Mouse (Mus musculus) G1E (cell line): Measurements from ENCODE around the gene Itpr3. TPM values are rescaled to one million over a fixed set of nuclear protein-coding genes. Genes with fewer than 3 reads are reported as not detected.

Experiments used
- ATAC-seq: 2 replicates; pipeline ENCODE4 v1.8.0; 2016; ENCODE audit warnings: mild to moderate bottlenecking; ENCODE audit not compliant: insufficient number of reproducible peaks, poor library complexity, low FRiP score, severe bottlenecking; ENCODE audit errors: extremely low read depth
- DNase-seq: peaks from one replicate; pipeline ENCODE4 v3.0.0; 2012; ENCODE audit warnings: low spot score
- H3K27me3 ChIP-seq: 2 replicates; pipeline ENCODE4 v1.6.1; 2012; ENCODE audit warnings: mild to moderate bottlenecking, low read length, inconsistent platforms; ENCODE audit not compliant: insufficient read depth
- H3K36me3 ChIP-seq: replicated peaks from 2 replicates; pipeline ENCODE3; 2012; ENCODE audit warnings: mild to moderate bottlenecking, inconsistent platforms
- H3K4me1 ChIP-seq: 2 replicates; pipeline ENCODE4 v1.6.1; 2012; ENCODE audit warnings: low read depth, low read length, inconsistent platforms, mixed read lengths; ENCODE audit not compliant: insufficient read depth
- H3K4me3 ChIP-seq: 2 replicates; pipeline ENCODE4 v1.5.1; 2012; ENCODE audit warnings: low read depth, mild to moderate bottlenecking, inconsistent platforms, low read length, moderate library complexity, mixed read lengths
- H3K9me3 ChIP-seq: replicated peaks from 2 replicates; pipeline ENCODE4 v1.6.1; 2012; ENCODE audit warnings: inconsistent platforms
- CTCF ChIP-seq: IDR thresholded peaks from 2 replicates; pipeline ENCODE4 v1.5.1; 2012; ENCODE audit warnings: low read depth, low read length, inconsistent platforms, mixed read lengths
- GATA1 ChIP-seq: IDR thresholded peaks from 2 replicates; pipeline ENCODE4 v1.6.1; 2012; ENCODE audit warnings: borderline replicate concordance, low read length, inconsistent platforms, mixed read lengths
- GATA2 ChIP-seq: IDR thresholded peaks from 2 replicates; pipeline ENCODE4 v1.6.1; 2012; ENCODE audit warnings: low read depth, low read length, inconsistent platforms, borderline replicate concordance
- POLR2AphosphoS5 ChIP-seq: IDR thresholded peaks from 2 replicates; pipeline ENCODE4 v1.6.1; 2012; ENCODE audit warnings: low read depth, low read length, inconsistent platforms; ENCODE audit not compliant: insufficient replicate concordance
- TAL1 ChIP-seq: conservative IDR thresholded peaks from 2 replicates; pipeline ENCODE4 v1.6.1; 2012; ENCODE audit warnings: low read depth, low read length, inconsistent platforms, mixed read lengths
- polyA plus RNA-seq: library from polyadenylated mRNA; stranded (reverse); fragments of >175 nt; gene quantifications from 2 replicates; pipeline ENCODE4 v1.2.3, GENCODE M21; 2012
- total RNA-seq, 2 experiments: library from RNA; stranded (forward) in 1 of 2; stranded (reverse) in 1 of 2; fragments of 200-1000 nt in 1 of 2; fragments of >200 nt in 1 of 2; fragmentation: Nextera tagmentation in 1 of 2; gene quantifications; 2 replicates each; pipeline ENCODE4 v1.2.3; 2014 to 2017

Gene Itpr3
- total and polyA plus RNA-seq, 3 experiments: 3.2 to 6.9 (median 4.9) TPM

DNA sequence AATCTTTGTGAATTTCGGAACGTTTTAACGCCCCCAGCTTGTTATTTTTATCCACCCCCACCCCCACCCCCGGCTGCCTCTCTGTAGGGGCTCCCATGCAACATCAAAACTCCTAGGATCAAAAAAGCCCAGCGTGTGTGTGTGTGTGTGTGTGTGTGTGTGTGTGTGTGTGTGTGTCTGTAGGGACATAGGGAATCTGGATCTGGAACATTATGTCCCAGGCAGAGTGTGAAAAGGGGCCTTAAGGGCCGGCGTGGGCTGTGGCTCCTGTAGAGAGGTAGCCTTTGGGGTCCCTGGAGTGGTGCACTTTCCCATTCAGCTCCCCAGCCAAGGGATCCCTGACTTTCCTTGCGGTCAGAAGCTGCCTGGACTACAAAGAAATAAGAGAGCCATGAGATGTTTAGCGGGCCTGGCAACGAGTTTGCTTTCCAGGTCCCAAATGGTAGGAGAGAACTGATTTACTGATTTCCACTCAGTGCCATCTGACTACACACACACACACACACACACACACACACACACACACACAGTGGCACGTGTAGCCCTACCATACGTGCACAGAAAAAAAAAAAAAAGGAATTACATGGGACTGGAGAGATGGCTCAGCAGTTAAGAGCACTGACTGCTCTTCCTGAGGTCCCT is 38.4 kb upstream of the Itpr3 start:
- no peaks in the 10 kb centered on the region; the same call in 1 of the 2 replicates for H3K27me3 ChIP-seq

DNA sequence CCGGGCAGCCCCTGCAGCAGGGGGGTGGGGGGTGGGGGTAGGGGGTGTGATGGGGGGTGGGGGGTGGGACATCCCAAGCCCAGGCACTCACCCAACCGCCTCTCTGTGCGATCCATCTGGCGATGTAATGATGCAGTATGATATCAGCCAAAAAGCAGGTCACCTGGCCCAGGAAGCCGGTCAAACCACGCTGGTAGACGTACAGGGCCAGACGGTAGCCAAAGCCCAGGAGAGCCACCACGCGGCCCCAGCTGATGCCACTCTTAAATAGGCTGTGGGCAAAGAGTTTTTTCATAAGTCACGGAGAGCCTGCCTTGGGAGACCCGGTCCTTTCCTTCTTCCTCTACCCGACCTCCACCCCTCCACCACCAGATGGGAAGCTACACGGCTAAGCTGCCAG is 36.0 kb upstream of the Itpr3 start:
- H3K4me3 ChIP-seq: no peak overlapping the region
- no peaks in the 10 kb centered on the region for H3K9me3 ChIP-seq
- ATAC-seq: no peak
- no peak for TF ChIP-seq TAL1
- TF ChIP-seq GATA1: no peak
- no peak for TF ChIP-seq POLR2AphosphoS5
- TF ChIP-seq GATA2: no peak
- TF ChIP-seq CTCF: no peak
- peaks cover 72% of the 10 kb centered on the region for H3K36me3 ChIP-seq
- DNase-seq: no peak
- peaks cover 53% of the 10 kb centered on the region for H3K4me1 ChIP-seq
- H3K27me3 ChIP-seq: no peaks in the 10 kb centered on the region

More for the DNA sequence above, 38.4 kb upstream of the Itpr3 start:
- peaks cover 48% of the 10 kb centered on the region for H3K36me3 ChIP-seq
- ATAC-seq: no peak
- peaks cover 35% of the 10 kb centered on the region for H3K4me1 ChIP-seq
- no peaks in the 10 kb centered on the region for H3K9me3 ChIP-seq
- DNase-seq: no peak
- TF ChIP-seq GATA1 (no peak), POLR2AphosphoS5 (no peak), GATA2 (no peak), TAL1 (no peak), CTCF (no peak)
- H3K4me3 ChIP-seq: peak overlapping the region; percentile 73; the same call in 1 of the 2 replicates

DNA sequence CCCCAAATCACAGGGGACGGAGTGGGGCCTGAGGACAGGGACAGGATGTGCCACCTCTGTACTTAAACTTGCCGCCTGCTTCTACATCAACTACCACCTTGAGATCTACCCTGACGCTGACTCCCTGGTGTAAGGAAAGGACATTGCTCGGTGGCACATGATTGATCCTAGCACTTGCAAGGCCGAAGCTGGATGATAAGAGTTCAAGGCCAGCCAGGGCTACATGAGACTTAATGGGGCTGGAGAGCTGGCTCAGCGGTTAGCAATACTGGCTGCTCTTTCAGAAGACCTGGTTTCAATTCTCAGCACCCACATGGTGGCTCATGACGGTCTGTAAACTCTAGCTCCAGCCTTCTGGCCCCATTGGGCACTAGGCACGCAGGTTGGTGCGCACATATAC is 35.4 kb upstream of the Itpr3 start:
- Histone ChIP-seq H3K36me3 (peaks cover 77% of the 10 kb centered on the region), H3K9me3 (no peaks in the 10 kb centered on the region), H3K4me3 (no peak overlapping the region), H3K27me3 (no peaks in the 10 kb centered on the region), H3K4me1 (peaks cover 60% of the 10 kb centered on the region)
- TF ChIP-seq POLR2AphosphoS5 (no peak), CTCF (no peak), TAL1 (no peak), GATA2 (no peak), GATA1 (no peak)
- DNase-seq (no peak), ATAC-seq (no peak)

DNA sequence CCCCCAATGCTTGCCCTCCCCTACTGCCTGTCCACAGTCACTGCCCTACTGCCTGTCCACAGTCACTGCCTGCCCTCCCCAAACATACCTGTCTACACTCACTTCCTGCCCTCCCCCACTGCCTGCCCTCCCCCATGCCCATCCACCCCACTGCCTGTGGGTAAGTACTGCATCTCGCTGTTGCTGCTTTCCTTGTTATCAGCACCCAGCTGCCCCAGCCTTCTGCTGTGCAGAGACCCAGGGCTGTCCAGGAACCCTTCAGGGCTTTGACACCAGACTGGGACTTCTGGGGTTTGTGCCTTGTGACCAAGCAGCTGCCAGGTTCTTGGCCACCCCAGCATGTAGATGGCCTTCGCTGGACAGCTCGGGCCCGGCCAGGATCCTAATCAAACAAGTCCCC is 33.8 kb upstream of the Itpr3 start:
- Histone ChIP-seq H3K9me3 (no peaks in the 10 kb centered on the region), H3K27me3 (no peaks in the 10 kb centered on the region), H3K4me1 (peaks cover 55% of the 10 kb centered on the region), H3K36me3 (peaks cover 80% of the 10 kb centered on the region), H3K4me3 (peak overlapping the region; percentile 23; the same call in 1 of the 2 replicates)
- TF ChIP-seq GATA2: no peak
- no peak for TF ChIP-seq CTCF
- no peak for TF ChIP-seq POLR2AphosphoS5
- no peak for TF ChIP-seq TAL1
- TF ChIP-seq GATA1: no peak
- DNase-seq (no peak), ATAC-seq (peak; percentile 10; the same call in 1 of the 2 replicates)

DNA sequence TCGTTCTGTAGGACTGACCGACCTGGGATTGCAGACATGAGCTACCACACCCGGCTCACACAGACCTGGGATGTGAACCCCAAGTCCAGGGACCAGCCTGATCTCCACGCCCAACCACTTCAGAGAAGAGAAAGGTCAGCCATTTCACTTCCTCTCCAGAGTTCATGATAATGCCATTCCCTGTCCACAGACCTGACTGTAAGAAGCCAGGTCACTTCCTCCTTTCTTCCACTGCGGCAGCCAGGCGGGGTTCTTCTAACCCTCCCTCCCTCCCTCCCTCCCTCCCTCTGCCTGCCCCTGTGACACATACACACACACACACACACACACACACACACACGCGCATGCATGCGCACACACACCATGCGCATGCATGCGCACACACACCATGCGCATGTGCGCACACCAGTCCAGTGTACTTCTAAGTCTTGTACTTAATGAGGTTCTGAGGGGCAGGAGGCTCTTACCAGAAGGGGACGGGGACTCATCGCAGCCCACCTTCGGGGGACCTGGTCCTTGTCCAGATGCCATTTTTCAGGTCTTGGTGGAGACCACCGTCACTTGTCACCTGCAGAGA is 31.7 kb upstream of the Itpr3 start:
- Histone ChIP-seq H3K4me3 (peak overlapping the region; percentile 39; the same call in 1 of the 2 replicates), H3K4me1 (peaks cover 66% of the 10 kb centered on the region), H3K36me3 (peaks cover 64% of the 10 kb centered on the region), H3K9me3 (no peaks in the 10 kb centered on the region), H3K27me3 (no peaks in the 10 kb centered on the region)
- DNase-seq (peak; percentile 75), ATAC-seq (peak; percentile 22; the same call in 1 of the 2 replicates)
- no peak for TF ChIP-seq POLR2AphosphoS5

DNA sequence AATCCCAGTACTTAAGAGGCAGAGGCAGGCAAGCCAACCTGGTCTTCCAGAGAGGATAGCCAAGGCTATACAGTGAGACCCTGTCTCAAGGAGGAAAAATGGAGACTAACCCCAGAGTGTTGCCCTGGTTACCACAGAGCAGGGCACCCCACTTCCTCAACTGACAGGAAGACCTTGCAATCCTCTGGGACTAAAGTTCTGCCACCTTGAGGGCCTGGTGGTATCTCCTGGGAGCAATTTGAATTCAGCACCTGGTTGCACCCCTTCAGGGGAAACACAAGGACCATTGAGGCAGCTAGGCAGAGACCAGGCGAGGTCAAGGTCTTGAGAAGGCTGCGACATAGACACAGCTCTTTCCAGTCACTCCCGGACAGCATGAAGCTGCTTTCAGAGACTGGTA is 31.2 kb upstream of the Itpr3 start:
- Histone ChIP-seq H3K27me3 (no peaks in the 10 kb centered on the region), H3K9me3 (no peaks in the 10 kb centered on the region), H3K4me3 (peak overlapping the region; percentile 22; the same call in 1 of the 2 replicates), H3K4me1 (peaks cover 66% of the 10 kb centered on the region), H3K36me3 (peaks cover 59% of the 10 kb centered on the region)
- ATAC-seq (no peak), DNase-seq (no peak)
- TF ChIP-seq GATA1 (no peak), GATA2 (no peak), POLR2AphosphoS5 (no peak), CTCF (no peak), TAL1 (no peak)
